Comparison of ENCODE assay signal across 7 mouse cellular contexts in genomic region chr8:11999736-12000458, GRCm38 (mm10).
DNase-seq lines count a peak whose midpoint lies in the region; ATAC-seq and TF ChIP-seq lines count a peak whose summit lies in the region.

No protein-coding gene starts in this region.

- no peak overlapping the region for H3K27ac ChIP-seq in ES-Bruce4 (ENCODE audit: insufficient read depth, low read length)
- no peak overlapping the region for H3K27ac ChIP-seq in cortical plate, adult 2 months (ENCODE audit: insufficient read depth, low read length)
- H3K27ac ChIP-seq in midbrain, embryonic 11.5 days (ENCODE audit: low read depth, low read length): no peak overlapping the region
- H3K27ac ChIP-seq in small intestine, adult 2 months (ENCODE audit: insufficient read depth, low read depth, low read length): no peak overlapping the region

- no peak for TF ChIP-seq POLR2A in ES-Bruce4 (IDR thresholded peaks at IDR 0.05; ENCODE audit: insufficient read depth, low read length)
- no peak for TF ChIP-seq POLR2A in cortical plate, adult 2 months (IDR thresholded peaks at IDR 0.05; ENCODE audit: extremely low read depth, insufficient read depth, low read length)
- no peak for TF ChIP-seq POLR2A in small intestine, adult 2 months (IDR thresholded peaks at IDR 0.05; ENCODE audit: low read depth, low read length)

- H3K27me3 ChIP-seq in ES-Bruce4 (ENCODE audit: control insufficient read depth, insufficient read depth, low read length, poor library complexity, severe bottlenecking): no peaks in the 10 kb centered on the region
- H3K27me3 ChIP-seq in midbrain, embryonic 11.5 days (ENCODE audit: control insufficient read depth, insufficient read depth, low read length): peaks cover 18% of the 10 kb centered on the region
- H3K27me3 ChIP-seq in small intestine, adult 2 months (ENCODE audit: control insufficient read depth, insufficient read depth, low read length): no peaks in the 10 kb centered on the region

- H3K4me2 ChIP-seq in midbrain, embryonic 11.5 days: no peak overlapping the region

- no peaks in the 10 kb centered on the region for H3K36me3 ChIP-seq in ES-Bruce4 (ENCODE audit: control insufficient read depth, insufficient read depth, low read length, poor library complexity, severe bottlenecking)
- no peaks in the 10 kb centered on the region for H3K36me3 ChIP-seq in midbrain, embryonic 11.5 days (ENCODE audit: control insufficient read depth, insufficient read depth, low read length)
- no peaks in the 10 kb centered on the region for H3K36me3 ChIP-seq in small intestine, adult 2 months (ENCODE audit: control insufficient read depth, insufficient read depth, low read length)

- DNase-seq in R1 (ENCODE audit: low read depth, low spot score): peak; percentile 63
- peak; percentile 79 to 83 for DNase-seq in layer of hippocampus, postnatal 10 days (ENCODE audit: low spot score in 2 of 2)
- peak; percentile 95 for DNase-seq in midbrain, embryonic 11.5 days (ENCODE audit: low spot score, missing footprints)

- no peak overlapping the region for H3K9ac ChIP-seq in ES-Bruce4 (ENCODE audit: low read depth, poor library complexity, severe bottlenecking)
- no peak overlapping the region for H3K9ac ChIP-seq in midbrain, embryonic 11.5 days (ENCODE audit: low read length)

- no peak for TF ChIP-seq EP300 in ES-Bruce4 (IDR thresholded peaks at IDR 0.05; ENCODE audit: insufficient read depth, low read depth, low read length)

- H3K4me1 ChIP-seq in ES-Bruce4 (ENCODE audit: control insufficient read depth, insufficient read depth, low read length): no peaks in the 10 kb centered on the region
- no peaks in the 10 kb centered on the region for H3K4me1 ChIP-seq in cortical plate, adult 2 months (ENCODE audit: control insufficient read depth, insufficient read depth, low read length)
- peaks cover 9% of the 10 kb centered on the region for H3K4me1 ChIP-seq in midbrain, embryonic 11.5 days (ENCODE audit: control insufficient read depth, insufficient read depth, low read length)
- H3K4me1 ChIP-seq in small intestine, adult 2 months (ENCODE audit: control insufficient read depth, insufficient read depth, insufficient read length, low read length): no peaks in the 10 kb centered on the region

- 31% methylated on average over 23 of the region's 23 CpGs for WGBS in midbrain, embryonic 11.5 days
- WGBS in small intestine, adult 2 months: 38% methylated on average over 23 of the region's 23 CpGs

- no peaks in the 10 kb centered on the region for H3K9me3 ChIP-seq in ES-Bruce4 (replicated peaks; ENCODE audit: control insufficient read depth, insufficient read depth, low read length, poor library complexity, severe bottlenecking)
- H3K9me3 ChIP-seq in midbrain, embryonic 11.5 days (ENCODE audit: control insufficient read depth, low read length): no peaks in the 10 kb centered on the region

- TF ChIP-seq CTCF in ES-Bruce4 (IDR thresholded peaks at IDR 0.05; ENCODE audit: low read depth, low read length): peak; percentile 64
- TF ChIP-seq CTCF in cortical plate, adult 2 months (IDR thresholded peaks at IDR 0.05; ENCODE audit: extremely low read depth, insufficient read depth, low read length): peak; percentile 92
- peak; percentile 48; the same call in 1 of the 2 replicates for TF ChIP-seq CTCF in small intestine, adult 2 months (IDR thresholded peaks at IDR 0.05; ENCODE audit: extremely low read depth, insufficient read length, insufficient replicate concordance, low read depth, low read length)

- H3K4me3 ChIP-seq in ES-Bruce4 (ENCODE audit: low read depth, low read length): no peak overlapping the region
- H3K4me3 ChIP-seq in cortical plate, adult 2 months (ENCODE audit: insufficient read depth, low read length): no peak overlapping the region
- H3K4me3 ChIP-seq in midbrain, embryonic 11.5 days (ENCODE audit: low read depth, low read length): no peak overlapping the region
- H3K4me3 ChIP-seq in small intestine, adult 2 months (ENCODE audit: low read depth, low read length): no peak overlapping the region

- peak; percentile 63 to 82; a peak in 3 of 4 replicates for ATAC-seq in hematopoietic stem cell, adult 5-6 weeks (replicated peaks in 1 of 2; ENCODE audit: insufficient read depth in 1 of 2, low FRiP score in 2 of 2, low TSS enrichment in 1 of 2, low read depth in 1 of 2, poor library complexity in 2 of 2, severe bottlenecking in 2 of 2)
- ATAC-seq in midbrain, embryonic 11.5 days (ENCODE audit: low FRiP score): peak; percentile 55
